Mouse (Mus musculus) heart, adult 9 months (tissue): ENCODE results near the gene Zbtb14.

ENCODE experiments used
- DNase-seq, 2 experiments: peaks; one replicate each; pipeline ENCODE4 v3.0.0; 2022; ENCODE audit warnings: low spot score in 2 of 2

The Zbtb14 gene

DNA sequence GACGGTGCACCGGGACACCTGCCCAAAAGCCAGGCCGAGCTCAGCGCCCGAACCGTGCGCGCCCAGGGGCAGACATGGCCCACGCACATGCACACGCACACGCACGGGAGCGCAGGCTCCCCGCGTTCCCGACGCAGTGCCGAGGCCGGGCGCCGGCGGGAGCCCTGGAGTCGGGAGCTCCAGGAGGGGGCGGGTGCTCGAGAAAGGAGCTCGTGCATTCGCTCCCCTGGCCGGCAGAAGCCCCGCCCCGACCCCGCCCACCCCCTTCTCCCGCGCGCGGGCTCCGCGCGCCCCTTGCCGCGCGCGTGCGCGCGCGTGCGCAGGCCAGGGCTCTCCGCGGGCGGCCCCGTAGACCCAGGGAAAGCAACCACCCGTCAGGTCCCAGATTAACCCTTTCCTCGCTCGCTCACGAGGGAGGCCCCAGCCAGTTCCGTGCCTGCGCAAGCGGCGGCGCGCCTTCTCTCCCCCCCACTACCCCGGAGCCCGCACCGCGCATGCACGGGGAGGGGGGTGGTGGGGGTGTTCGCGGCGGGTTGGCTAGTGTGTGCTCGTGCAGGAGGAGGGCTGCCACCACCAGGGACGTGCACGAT lies at the start of gene Zbtb14:
TSS of gene Zbtb14 (plus strand) at position 540 of the 590 bp plus-strand sequence.
- DNase-seq: peak; percentile 93 to 97

DNA sequence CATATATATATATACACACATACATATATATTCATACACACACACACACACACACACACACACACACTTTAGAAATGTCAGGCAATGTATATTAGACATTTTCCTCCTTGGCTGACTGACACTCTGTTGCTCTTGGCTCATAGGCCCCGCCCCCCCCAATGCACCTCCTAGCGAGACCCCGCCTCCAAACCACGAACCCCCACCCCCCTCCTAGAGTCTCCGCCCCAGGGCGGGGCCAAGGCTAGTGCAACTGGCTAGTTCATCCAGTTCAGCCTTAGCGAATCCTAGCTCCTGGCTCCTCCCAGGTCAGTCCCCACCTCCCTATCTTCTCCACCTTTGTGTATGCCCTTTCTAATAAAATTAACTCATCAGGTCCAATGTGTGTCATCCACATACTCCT lies 36.8 kb upstream of the Zbtb14 start:
- DNase-seq: no peak

DNA sequence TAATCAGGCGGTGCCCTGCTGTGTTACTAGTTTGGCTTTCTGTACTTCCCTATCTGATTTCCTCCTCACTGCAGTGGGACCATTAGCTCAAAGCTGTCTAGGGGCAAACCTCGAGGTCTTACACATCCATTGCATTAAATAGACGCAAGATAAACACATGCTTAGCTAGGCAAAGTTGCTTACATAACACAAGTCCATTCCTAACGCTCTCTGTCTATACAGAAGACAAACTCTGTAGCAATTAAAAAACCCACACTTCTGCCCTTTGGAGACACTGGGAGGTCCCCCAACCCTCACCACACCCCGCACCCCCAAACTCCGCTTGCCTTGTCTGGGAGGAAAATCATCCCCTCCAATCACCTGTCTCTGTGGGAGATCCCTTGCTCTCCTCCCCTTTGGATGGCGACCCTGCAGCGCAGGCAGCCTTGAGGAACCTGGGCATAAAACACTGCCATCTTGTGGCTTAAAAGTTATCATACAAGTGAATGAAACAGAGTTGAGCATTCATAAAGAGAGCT lies 33.8 kb upstream of the Zbtb14 start:
- DNase-seq: no peak

DNA sequence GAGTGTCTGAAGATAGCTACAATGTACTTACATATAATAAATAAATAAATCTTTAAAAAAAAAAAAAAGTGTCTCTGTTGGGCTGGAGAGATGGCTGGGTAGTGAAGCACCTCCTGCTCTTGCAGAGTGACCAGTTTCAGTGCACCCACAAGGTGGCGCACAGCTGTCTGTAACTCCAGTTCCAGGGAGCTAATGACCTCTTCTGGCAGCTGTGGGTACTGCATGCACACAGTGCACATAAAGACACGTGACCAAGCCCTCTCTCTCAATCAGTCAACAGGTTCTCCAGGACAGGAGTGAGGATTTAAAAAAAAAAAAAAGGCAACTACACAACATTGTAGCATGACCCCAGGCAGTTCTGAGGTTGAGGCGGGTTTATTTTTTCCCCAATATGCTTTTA lies 17.8 kb upstream of the Zbtb14 start:
- no peak for DNase-seq

DNA sequence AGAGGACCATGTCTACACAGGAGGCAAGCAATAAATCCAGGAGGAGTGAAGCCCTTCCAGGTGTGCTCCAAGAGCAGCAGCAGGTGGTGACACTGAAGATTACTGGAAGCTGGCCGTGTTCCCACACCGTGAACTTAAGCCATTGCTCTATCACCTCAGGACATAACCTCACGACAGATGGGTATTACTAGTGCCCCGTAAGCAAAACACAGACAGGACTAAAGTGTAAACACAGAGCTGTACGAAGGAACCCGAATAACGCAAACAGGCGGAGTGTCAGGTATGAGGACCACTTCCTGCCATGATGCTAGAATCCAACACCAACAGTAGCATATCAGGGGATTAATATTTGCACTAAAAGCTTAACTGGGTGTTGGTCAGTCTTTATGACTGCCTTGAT lies 2.0 kb upstream of the Zbtb14 start:
- no peak for DNase-seq

DNA sequence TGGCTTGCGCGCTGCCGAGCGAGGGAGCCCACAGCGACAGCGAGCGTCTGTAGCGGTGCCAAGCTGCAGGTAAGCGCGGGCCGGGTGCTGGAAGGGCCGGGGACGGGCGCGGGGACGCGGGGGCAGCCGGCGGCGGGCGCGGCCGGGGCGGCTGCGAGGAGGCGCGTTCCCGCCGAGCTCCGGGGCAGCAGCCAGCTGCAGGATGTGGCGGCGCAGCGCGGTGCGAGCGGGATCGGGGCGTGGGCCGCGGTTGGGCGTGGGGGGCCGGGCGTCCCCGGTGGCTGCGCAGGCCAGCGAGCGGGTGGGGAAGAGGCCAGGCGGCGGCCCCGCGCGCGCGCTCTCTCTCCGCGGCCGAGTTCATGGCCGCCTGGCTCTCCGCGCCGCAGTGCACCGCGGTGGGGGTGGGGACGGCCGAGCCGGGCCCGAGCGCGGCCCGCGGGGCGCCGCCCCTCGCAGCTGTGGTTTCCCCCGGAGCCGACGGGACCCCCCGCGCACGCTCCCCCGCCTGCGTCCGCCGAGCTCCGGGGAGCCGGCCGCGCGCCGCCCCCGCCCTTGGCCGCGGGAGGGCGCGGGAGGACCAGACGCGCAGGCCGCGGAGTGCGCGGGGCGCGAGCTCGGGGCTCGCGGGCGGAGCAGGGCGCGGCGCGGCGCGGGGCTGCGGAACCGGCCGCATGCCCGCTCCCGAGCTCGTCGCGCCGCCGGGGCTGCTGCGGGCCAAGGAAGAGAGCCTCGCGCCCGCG lies 521 bp downstream of the Zbtb14 start:
- DNase-seq: peak; percentile 83 to 84

DNA sequence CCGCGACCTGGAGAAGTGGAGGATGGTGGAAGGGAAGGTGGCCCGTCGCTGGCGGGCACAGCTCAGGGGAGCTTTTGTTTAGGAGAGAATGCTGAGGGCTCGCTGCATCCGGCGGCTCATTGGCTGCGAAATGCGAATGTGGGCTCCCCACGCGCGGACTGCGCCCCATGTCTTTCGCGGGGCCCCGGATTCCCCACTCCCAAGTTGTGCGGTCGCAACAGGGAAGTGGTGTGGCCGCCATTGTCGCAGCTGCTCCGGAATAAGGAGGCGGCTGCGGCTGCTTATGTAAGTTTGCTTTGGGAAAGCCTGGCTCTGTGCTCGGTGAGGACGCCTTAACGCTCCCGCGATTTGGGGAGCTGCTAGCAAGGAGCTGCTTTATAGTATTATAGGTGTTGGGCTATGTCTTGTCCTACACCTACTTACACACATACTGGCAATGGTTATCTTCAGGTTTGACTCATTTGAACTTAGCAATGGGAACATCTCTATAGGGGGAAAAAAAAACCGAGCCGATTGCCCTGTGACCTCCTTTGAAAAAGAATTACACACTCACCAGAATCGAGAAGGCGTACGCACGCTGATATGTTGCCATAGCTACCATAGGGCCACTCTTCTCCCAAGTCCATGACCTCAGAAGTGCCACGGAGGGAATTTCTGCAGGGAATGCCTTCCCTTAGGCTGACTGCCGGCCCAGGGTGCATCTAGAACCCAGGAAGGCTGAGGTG lies 1.3 kb downstream of the Zbtb14 start:
- peak; percentile 65 to 73 for DNase-seq

DNA sequence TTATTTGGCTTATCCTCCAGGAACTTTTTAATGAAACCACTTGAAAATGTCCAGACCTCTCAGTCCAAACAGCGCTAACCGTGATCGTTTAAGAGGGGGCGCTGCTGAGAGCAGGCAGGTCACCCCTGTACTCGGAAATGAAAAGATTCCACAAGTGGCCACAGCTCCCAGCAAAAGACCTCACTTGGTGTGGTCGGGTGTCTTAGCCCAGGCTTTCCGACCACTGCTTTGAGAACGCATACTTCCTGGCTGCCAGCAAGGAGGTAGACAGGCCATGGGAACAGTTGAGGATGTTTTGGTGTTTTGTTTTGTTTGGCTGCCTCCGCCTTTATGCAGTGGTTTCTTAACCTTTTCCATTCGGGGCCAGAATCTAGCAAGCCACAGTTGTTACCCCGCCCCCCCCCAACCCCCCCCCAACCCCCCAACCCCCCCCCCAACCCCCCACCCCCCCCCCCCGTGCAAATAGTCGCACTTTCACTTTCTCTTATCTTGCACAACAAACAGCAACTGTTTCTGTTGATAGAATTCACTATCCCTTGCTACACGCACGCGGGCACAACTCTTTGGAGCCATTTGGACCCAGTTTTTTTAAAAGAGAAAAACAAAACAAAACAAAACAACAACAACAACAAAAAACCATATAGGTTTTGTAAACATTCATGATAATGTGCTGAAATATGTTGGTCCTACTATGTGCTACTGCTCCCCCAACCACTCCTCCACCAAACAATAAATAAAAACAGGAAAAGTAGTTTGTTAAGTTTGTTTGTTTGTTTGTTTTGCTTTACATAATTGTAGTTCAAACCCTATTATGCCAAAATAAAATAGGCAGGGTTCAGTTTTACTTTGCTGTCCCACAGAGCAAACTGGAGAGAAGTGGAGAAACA lies 13.5 kb downstream of the Zbtb14 start:
- peak; percentile 57 to 65 for DNase-seq

DNA sequence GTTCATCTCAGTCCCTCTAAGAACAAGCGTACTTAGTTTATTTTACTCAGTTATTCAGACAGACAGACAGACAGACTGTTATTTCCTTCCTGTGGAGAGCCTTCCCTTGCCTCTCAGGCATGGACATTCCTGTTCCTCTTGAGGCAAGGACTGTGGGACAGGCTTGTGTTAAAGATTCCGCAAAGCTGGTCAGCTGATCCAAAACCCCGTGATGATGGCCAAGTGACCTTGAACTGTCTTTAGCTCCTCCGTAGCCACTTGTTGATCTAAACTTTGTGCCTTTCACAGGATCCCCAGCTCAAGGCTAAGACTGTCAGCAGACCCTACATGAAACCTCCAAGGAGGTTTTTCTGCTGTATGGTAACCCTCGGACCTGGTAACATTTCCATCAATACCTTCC lies 14.3 kb downstream of the Zbtb14 start:
- DNase-seq: no peak

DNA sequence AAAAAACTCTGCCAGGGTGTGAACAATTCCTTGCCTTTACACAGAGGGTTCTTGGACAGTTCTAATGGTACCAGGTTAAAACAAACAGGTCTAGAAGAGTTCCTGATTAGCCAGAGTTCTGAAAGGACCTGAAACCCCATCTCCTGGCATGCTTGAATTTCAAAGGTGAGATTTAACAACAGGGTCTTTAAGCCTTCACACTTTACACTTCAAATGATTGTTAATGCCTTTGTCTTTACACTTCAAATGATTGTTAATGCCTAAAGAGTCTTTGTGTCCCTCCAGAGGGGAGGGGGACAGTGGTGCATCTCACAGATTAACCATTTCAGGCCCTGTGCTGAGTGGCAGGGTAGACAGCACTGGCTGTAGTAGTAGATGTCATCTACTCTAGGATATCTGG lies 15.2 kb downstream of the Zbtb14 start:
- no peak for DNase-seq

DNA sequence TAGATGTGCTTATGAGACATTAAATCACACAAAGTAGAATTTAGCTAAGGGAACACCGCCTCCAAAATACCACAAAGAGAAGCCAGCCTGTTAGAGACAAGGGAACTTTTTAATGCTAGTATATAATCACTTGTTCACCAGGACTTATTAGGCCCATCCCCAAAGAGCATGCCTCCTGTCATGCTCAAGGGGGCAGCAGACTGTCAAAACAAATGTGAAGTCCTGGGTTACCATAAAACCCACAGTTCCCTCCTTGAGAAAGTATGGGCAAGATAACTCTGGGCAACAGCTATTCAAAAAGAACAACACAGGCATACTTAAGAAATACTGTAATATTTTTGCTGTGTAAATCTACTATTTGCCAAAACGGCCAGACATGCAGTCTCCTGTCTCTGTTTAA lies 18.3 kb downstream of the Zbtb14 start:
- DNase-seq: no peak

DNA sequence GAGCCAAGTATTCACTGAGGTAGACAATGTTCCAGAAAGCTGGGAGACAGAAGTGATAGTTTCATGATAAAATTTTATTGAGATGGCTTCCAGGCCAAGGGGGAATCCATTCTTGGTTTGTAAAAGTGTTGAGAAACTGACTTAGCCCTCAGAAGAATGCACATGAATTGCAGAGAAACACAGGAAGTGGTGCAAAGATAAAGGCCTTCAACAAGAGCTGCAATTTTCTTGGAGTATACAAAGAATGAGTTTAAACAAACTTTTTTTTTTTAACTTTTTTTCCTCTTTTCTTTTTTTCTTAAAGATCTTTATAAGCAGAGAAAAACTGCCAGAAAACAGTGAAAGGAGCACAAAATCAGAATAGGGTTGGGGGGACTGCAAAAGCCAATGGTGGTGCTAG lies 33.3 kb downstream of the Zbtb14 start:
- DNase-seq: no peak

DNA sequence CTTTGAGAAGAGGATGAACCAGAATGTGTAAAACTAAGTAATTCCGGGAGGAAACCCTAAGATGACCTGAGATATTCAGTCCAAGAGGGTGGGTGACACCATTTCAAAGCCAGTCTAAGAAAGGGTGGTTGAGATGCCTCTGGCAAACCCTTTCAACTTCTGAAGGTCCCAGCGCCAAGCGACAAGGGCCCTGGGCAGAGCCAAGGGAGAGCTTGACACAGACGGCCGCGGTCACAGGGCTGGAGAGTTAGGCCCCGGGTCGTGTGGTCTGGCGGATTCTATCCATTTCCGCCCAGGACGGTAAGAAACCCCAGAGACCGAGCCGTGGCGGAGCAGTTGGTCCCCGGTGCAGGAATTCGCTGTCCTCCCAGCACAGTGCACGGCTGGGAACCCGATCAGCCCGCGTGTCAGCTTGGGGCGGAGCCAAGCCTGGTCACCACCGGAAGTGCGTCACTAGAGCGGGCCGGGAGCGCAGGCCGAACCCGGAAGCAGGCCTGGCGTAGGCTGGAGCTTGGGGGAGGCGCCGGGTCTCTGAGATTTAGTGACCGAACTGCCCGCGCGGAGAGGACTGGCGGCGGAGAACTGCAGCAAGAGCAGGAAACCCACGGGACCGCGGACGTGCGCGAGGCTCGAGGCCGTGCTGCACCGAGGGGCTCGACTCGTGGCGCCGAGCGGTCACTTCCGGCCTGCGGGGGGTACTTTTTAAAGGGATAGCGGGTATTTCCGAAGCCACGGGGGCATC lies 34.2 kb downstream of the Zbtb14 start:
- peak; percentile 94 to 96 for DNase-seq

DNA sequence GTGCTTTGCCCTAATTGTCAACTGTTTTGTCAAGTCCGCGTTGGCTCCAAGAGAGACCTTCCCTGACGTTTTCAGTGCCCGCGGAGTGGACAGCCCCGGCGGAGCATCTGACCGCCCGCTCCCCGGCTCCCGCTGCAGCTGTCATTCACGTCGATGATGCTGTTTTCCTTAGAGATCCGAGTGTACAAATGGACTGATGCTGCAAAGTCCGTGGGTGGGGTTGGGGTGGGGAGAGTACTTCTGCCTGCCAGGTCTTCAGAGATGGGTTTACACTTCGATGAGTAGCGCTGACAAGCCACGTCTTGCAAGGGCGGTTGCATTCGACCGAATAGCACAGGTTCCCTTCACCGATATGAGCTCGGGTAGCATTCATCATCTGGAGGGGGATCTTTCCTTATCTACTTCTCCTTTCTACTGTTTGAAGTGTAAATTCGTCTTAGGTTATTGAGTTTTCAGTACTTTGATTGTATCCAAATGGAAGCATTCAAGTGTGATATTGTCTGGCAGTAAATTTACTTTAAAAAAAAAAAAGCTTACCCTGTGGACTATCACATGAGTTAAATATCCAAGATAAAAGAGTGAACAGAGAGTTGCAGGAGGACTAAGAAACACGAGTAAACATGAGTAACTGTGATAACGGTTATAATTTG lies 35.0 kb downstream of the Zbtb14 start:
- DNase-seq: no peak

DNA sequence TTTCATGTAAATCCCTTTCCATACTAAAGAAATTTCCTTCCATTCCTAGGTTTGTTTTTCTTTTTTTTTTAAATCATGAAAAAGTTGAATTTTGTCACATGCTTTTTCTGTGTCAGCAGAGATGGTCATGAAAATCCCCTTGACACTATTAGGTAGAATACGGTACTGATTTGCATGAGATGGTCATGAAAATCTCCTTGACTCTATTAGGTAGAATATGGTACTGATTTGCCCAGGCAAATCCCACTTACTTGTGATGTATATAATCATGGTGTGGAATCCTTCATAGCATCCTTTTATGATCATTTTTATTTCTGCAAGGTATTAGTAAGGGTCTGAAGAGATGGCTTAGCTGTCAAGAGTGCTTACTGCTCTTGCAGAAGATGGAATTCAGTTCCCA lies 38.7 kb downstream of the Zbtb14 start:
- no peak for DNase-seq

DNA sequence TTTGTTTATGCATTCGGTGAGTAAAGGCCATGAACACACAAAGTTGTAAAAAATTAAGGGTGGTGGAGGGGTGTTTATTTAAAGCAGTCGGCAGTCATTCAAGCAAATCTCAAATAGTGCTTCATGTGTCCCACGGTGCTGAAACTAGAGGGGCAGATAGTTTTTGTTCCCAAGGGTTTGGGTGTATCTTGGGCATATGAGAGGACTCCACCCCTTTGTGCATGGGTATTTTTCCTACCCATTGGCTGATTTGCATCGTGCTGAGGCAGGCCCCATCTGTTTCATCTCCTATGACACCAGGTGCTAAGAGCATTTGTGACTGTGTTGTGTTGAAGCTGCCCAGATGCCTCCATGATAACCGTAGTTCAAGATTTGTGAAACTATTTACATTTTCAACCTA lies 55.0 kb downstream of the Zbtb14 start:
- DNase-seq: no peak

DNA sequence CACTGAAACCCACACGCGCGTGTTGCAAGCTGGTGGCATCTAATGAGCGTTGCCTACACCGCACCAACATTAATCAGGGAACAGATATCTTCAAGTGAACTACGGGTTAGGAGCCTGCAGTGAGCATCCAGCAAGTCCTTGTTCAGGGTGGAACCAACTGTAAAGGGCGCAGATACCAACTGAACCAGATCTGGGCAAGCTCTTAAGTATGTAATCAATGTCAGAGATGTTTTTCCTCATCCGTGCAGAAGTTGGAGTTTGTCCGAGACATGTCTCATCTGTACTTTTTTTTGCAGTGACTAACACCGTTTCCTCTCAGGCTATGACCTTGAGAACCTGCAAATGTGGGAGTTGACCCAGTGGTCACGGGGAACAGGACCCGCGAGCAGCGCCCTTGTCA lies 55.6 kb downstream of the Zbtb14 start:
- DNase-seq: no peak

DNA sequence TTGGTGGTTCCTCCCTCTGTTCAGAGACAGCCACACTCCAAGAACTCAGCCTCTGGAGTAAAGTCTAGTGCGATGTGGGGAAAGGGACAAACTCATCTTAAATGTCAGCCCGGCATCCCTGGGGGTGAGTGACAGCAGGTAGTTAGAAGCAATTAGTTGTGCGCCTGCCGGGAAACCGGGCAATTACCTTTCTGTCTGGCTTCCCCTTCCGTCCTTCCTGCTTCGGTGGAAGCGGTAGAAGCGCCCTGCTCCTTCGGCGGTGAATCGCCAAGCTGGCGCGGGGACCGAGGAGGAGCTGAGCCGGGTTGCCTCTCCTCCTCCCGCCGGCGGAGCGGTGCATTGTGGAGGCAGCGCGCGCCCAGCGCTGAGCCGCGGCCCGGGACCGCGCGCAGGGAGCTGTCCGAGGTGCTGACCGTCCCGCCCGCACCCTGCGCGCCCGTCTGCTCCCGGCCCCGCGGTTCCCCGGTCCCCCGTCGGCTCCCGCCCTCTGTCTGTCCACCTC lies 56.2 kb downstream of the Zbtb14 start, which contains the start of gene Akain1:
TSS of gene Akain1 (plus strand) at position 337 of the 502 bp plus-strand sequence.
- DNase-seq: peak; percentile 19

DNA sequence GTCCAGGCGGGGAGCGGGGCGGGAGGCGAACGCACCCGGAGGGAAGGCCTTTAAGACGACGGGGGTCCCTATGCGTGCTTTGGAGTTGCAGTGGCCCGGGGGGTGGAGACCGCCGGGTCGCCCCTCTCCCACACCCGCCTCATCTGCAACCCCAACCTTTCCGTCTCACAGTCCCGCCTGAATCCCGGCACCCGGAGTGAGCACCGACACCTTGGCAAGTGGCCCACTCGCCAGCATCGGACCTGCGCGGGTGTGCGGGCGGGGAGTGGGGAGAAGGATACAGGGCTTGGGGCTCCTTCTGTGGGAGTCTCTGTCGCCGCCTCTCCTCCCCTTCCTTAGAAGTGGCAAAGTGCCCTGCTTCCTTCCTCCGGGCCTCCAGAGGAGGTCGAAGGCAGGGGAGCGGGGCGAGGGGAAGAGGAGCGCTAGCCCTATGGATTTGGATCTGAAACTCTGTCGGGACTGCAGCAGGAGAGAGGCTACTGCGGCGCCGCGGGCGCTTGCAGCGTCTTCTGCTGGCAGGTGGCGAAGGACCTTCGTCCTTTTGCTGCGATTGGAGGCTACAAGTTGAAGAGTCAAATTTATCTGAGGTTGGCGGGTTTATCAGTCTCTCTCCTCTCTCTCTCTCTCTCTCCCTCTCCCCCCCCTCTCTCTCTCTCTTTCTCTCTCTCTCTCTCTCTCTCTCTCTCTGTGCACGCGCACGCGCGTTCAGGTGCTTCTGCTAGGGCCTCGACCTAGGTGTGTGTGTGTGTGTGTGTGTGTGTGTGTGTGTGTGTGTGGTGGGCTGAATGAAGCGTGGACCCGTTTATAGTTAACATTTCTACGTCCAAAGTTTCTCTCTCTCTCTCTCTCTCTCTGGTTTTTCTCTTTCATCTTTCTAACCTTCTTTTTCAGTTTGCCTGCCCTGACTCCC lies 57.0 kb downstream of the Zbtb14 start:
- no peak for DNase-seq
